ENCODE assay signal across 9 mouse cellular contexts in genomic region chr17:57166800-57167791, GRCm38 (mm10). TPM values are rescaled to one million over a fixed set of nuclear protein-coding genes. Genes with fewer than 3 reads are reported as not detected.
A peak's percentile ranks its signal among the peaks of the same experiment; 100 is the strongest.
DNase-seq lines count a peak whose midpoint lies in the region; ATAC-seq and TF ChIP-seq lines count a peak whose summit lies in the region.
"Had no signal": no experiment of that assay in that cellular context is flagged by ENCODE, and none has a peak within 500 bp of the region (broad histone marks: within the 10 kb centered on the region; RNA-seq: fewer than 3 reads in every experiment).

No protein-coding gene starts in this region.

- H3K79me2 ChIP-seq in CH12.LX (replicated peaks; ENCODE audit: control insufficient read depth, extremely low read depth, insufficient read depth, poor library complexity, severe bottlenecking) = no peaks in the 10 kb centered on the region

- H3K36me3 ChIP-seq in CH12.LX (replicated peaks in 1 of 2; ENCODE audit: control insufficient read depth in 1 of 2, insufficient read depth in 1 of 2, low read length in 1 of 2) = peaks cover 4 to 6% of the 10 kb centered on the region in 2 experiments
- no peaks in the 10 kb centered on the region for H3K36me3 ChIP-seq in forebrain, embryonic 12.5 days (replicated peaks)
- H3K36me3 ChIP-seq in heart, postnatal 0 days (replicated peaks; ENCODE audit: control insufficient read depth, insufficient read depth, low read length) = no peaks in the 10 kb centered on the region
- H3K36me3 ChIP-seq in liver, embryonic 16.5 days (ENCODE audit: control insufficient read depth, insufficient read depth) = no peaks in the 10 kb centered on the region
- H3K36me3 ChIP-seq in neural tube, embryonic 14.5 days (ENCODE audit: control insufficient read depth, insufficient read depth, low read length) = no peaks in the 10 kb centered on the region
- no peaks in the 10 kb centered on the region for H3K36me3 ChIP-seq in testis, adult 2 months (ENCODE audit: control insufficient read depth, insufficient read depth, low read length)
- H3K36me3 ChIP-seq: limb, embryonic 15.5 days had no signal

- peak; percentile 9; the same call in 1 of the 2 replicates for TF ChIP-seq EP300 in CH12.LX (IDR thresholded peaks at IDR 0.05; ENCODE audit: low read length)
- TF ChIP-seq EP300 in heart, postnatal 0 days (IDR thresholded peaks at IDR 0.05; ENCODE audit: low read depth) = no peak

- in situ Hi-C loops in CH12.LX (cut with MboI; ENCODE audit: low pct_ligation_motif_present, low pct_unique_long_range_greater_than_20kb, low sequenced_read_pairs) = loop anchor here (5.0 kb wide), 1 partner anchor 70 kb away; no protein-coding TSS in a partner anchor

- H3K4me1 ChIP-seq in CH12.LX (ENCODE audit: control insufficient read depth in 1 of 2, insufficient read depth in 2 of 2) = peaks cover 10 to 37% of the 10 kb centered on the region in 2 experiments
- peaks cover 5% of the 10 kb centered on the region; the same call in 1 of the 2 replicates for H3K4me1 ChIP-seq in forebrain, embryonic 12.5 days
- no peaks in the 10 kb centered on the region for H3K4me1 ChIP-seq in heart, postnatal 0 days (ENCODE audit: control insufficient read depth, insufficient read depth)
- no peaks in the 10 kb centered on the region for H3K4me1 ChIP-seq in liver, embryonic 16.5 days (ENCODE audit: control insufficient read depth, low read depth, low read length)
- H3K4me1 ChIP-seq in neural tube, embryonic 14.5 days (ENCODE audit: control insufficient read depth, insufficient read depth, low read length) = no peaks in the 10 kb centered on the region
- peaks cover 2% of the 10 kb centered on the region; the same call in 1 of the 2 replicates for H3K4me1 ChIP-seq in testis, adult 2 months (ENCODE audit: control insufficient read depth, insufficient read depth, low read length)
- H3K4me1 ChIP-seq: limb, embryonic 15.5 days had no signal

- no peak overlapping the region for H3K4me2 ChIP-seq in CH12.LX (ENCODE audit: insufficient read depth, low read depth, poor library complexity, severe bottlenecking)
- peak overlapping the region; percentile 17; the same call in 1 of the 2 replicates for H3K4me2 ChIP-seq in forebrain, embryonic 12.5 days
- no peak overlapping the region for H3K4me2 ChIP-seq in heart, postnatal 0 days (ENCODE audit: low read depth, low read length)
- H3K4me2 ChIP-seq in liver, embryonic 16.5 days (ENCODE audit: low read depth, low read length) = no peak overlapping the region
- H3K4me2 ChIP-seq in neural tube, embryonic 14.5 days (ENCODE audit: low read depth, low read length) = no peak overlapping the region
- H3K4me2 ChIP-seq: limb, embryonic 15.5 days had no signal

- peak; percentile 95 for TF ChIP-seq RAD21 in CH12.LX (IDR thresholded peaks at IDR 0.05; ENCODE audit: low read depth, low read length)

- no peaks in the 10 kb centered on the region for H3K27me3 ChIP-seq in CH12.LX (replicated peaks)
- 0 out of 2 replicates have a peak, but pooled peaks cover 3% of the 10 kb centered on the region for H3K27me3 ChIP-seq in forebrain, embryonic 12.5 days
- H3K27me3 ChIP-seq in heart, postnatal 0 days (ENCODE audit: control insufficient read depth, insufficient read depth, low read length) = no peaks in the 10 kb centered on the region
- H3K27me3 ChIP-seq in liver, embryonic 16.5 days (ENCODE audit: control insufficient read depth, insufficient read depth, low read depth, low read length) = no peaks in the 10 kb centered on the region
- H3K27me3 ChIP-seq in neural tube, embryonic 14.5 days (ENCODE audit: control insufficient read depth, insufficient read depth, low read length) = no peaks in the 10 kb centered on the region
- no peaks in the 10 kb centered on the region for H3K27me3 ChIP-seq in testis, adult 2 months (ENCODE audit: control insufficient read depth, insufficient read depth, low read length)
- H3K27me3 ChIP-seq: limb, embryonic 15.5 days had no signal

- peak; percentile 84 for ATAC-seq in forebrain, embryonic 12.5 days (ENCODE audit: low FRiP score)
- ATAC-seq in heart, postnatal 0 days (ENCODE audit: insufficient read depth, low read depth) = peak; percentile 80
- ATAC-seq in liver, embryonic 16.5 days (ENCODE audit: low read depth) = peak; percentile 41; the same call in 1 of the 2 replicates
- peak; percentile 88 for ATAC-seq in neural tube, embryonic 14.5 days (ENCODE audit: low read depth)

- H3K27ac ChIP-seq in CH12.LX (ENCODE audit: insufficient read depth, low read depth) = no peak overlapping the region
- no peak overlapping the region for H3K27ac ChIP-seq in forebrain, embryonic 12.5 days
- no peak overlapping the region for H3K27ac ChIP-seq in heart, postnatal 0 days (ENCODE audit: low read depth)
- no peak overlapping the region for H3K27ac ChIP-seq in liver, embryonic 16.5 days (ENCODE audit: low read length)
- H3K27ac ChIP-seq in neural tube, embryonic 14.5 days (ENCODE audit: low read depth, low read length) = no peak overlapping the region
- H3K27ac ChIP-seq in testis, adult 2 months (ENCODE audit: control insufficient read depth, insufficient read depth, low read depth, low read length) = no peak overlapping the region
- H3K27ac ChIP-seq: limb, embryonic 15.5 days had no signal

- dilution Hi-C loops in CH12.LX (cut with MboI; ENCODE audit: extremely low pct_ligation_motif_present, extremely low pct_unique_long_range_greater_than_20kb, low sequenced_read_pairs) = no loop called here

- H3K9ac ChIP-seq in CH12.LX (ENCODE audit: insufficient read depth, low read depth) = no peak overlapping the region
- H3K9ac ChIP-seq in forebrain, embryonic 12.5 days = no peak overlapping the region
- H3K9ac ChIP-seq in heart, postnatal 0 days (replicated peaks; ENCODE audit: low read depth, low read length) = no peak overlapping the region
- no peak overlapping the region for H3K9ac ChIP-seq in liver, embryonic 16.5 days (ENCODE audit: low read depth, low read length)
- H3K9ac ChIP-seq in neural tube, embryonic 14.5 days (replicated peaks; ENCODE audit: low read depth, low read length) = no peak overlapping the region
- H3K9ac ChIP-seq: limb, embryonic 15.5 days had no signal

- no peak for TF ChIP-seq POLR2A in CH12.LX (IDR thresholded peaks at IDR 0.05; ENCODE audit: low read depth, low read length)
- TF ChIP-seq POLR2A in testis, adult 2 months (IDR thresholded peaks at IDR 0.05; ENCODE audit: control insufficient read depth, low read depth, low read length) = no peak

- H3K9me3 ChIP-seq in CH12.LX (replicated peaks; ENCODE audit: low read length) = peaks cover 2% of the 10 kb centered on the region
- no peaks in the 10 kb centered on the region for H3K9me3 ChIP-seq in forebrain, embryonic 12.5 days
- 0 out of 2 replicates have a peak, but pooled peaks cover 5% of the 10 kb centered on the region for H3K9me3 ChIP-seq in heart, postnatal 0 days (replicated peaks; ENCODE audit: control insufficient read depth, low read length)
- H3K9me3 ChIP-seq in liver, embryonic 16.5 days (replicated peaks; ENCODE audit: control insufficient read depth, low read length) = no peaks in the 10 kb centered on the region
- H3K9me3 ChIP-seq in neural tube, embryonic 14.5 days (ENCODE audit: control insufficient read depth, low read length) = no peaks in the 10 kb centered on the region
- H3K9me3 ChIP-seq: limb, embryonic 15.5 days had no signal

- DNase-seq in CH12.LX (ENCODE audit: extremely low read depth) = peak; percentile 75
- peak; percentile 54 for DNase-seq in c-Kit-positive CD71-positive TER-119-negative erythroid progenitor cells, embryonic 14.5 days (ENCODE audit: low read depth)
- DNase-seq in heart, postnatal 0 days (ENCODE audit: low spot score) = peak; percentile 69
- DNase-seq in kidney, postnatal 36 days = peak; percentile 84 to 97

- peak; percentile 41 to 94 for TF ChIP-seq CTCF in CH12.LX (conservative IDR thresholded peaks at IDR 0.05 in 1 of 2, IDR thresholded peaks at IDR 0.05 in 1 of 2; ENCODE audit: low read depth in 2 of 2, low read length in 2 of 2)
- peak; percentile 87 for TF ChIP-seq CTCF in heart, postnatal 0 days (IDR thresholded peaks at IDR 0.05; ENCODE audit: low read depth)
- TF ChIP-seq CTCF in testis, adult 2 months (IDR thresholded peaks at IDR 0.05; ENCODE audit: control insufficient read depth, insufficient read depth, insufficient replicate concordance, low read depth, low read length) = peak; percentile 91; the same call in 1 of the 2 replicates

- whole genome bisulfite sequencing in forebrain, embryonic 12.5 days = 9% methylated on average over 11 of the region's 11 CpGs
- whole genome bisulfite sequencing in heart, postnatal 0 days = 19% methylated on average over 10 of the region's 11 CpGs
- WGBS in liver, embryonic 16.5 days (ENCODE audit: insufficient replicate concordance) = 14% methylated on average over 11 of the region's 11 CpGs
- 12% methylated on average over 11 of the region's 11 CpGs for WGBS in neural tube, embryonic 14.5 days

- H3K4me3 ChIP-seq in CH12.LX (replicated peaks in 1 of 3; ENCODE audit: low read depth in 2 of 3, low read length in 2 of 3, poor library complexity in 1 of 3) = no peak overlapping the region
- H3K4me3 ChIP-seq in forebrain, embryonic 12.5 days (replicated peaks) = no peak overlapping the region
- no peak overlapping the region for H3K4me3 ChIP-seq in heart, postnatal 0 days (ENCODE audit: low read depth, low read length)
- H3K4me3 ChIP-seq in liver, embryonic 16.5 days (ENCODE audit: low read depth, low read length) = no peak overlapping the region
- H3K4me3 ChIP-seq in neural tube, embryonic 14.5 days (ENCODE audit: low read depth, low read length) = no peak overlapping the region
- H3K4me3 ChIP-seq in testis, adult 2 months (ENCODE audit: control insufficient read depth, low read depth, low read length) = no peak overlapping the region
- H3K4me3 ChIP-seq: limb, embryonic 15.5 days had no signal

RNA-seq across cellular contexts. Expression of gene Cd70, which starts 17.5 kb away (rescaled TPM):
- total RNA-seq in CH12.LX (2012; rRNA removed) (483 and 965 TPM in 2 replicates), CH12.LX (2014; rRNA removed) (261 and 321 TPM in 2 replicates)
- 121 and 137 TPM in 2 replicates for polyA plus RNA-seq in CH12.LX (2012; ENCODE audit: insufficient read length, low read depth)
- polyA plus RNA-seq in forebrain, embryonic 12.5 days (2016; fragmentation: Nextera tagmentation; extraction: Ambion mirVana) = not detected in 2 replicates
- not detected in 2 replicates for total RNA-seq in heart, postnatal 0 days (2014; rRNA removed; ENCODE audit: low replicate concordance)
- not detected in 2 replicates for polyA plus RNA-seq in heart, postnatal 0 days (2015; fragmentation: Nextera tagmentation; extraction: Ambion mirVana)
- not detected in 2 replicates for polyA plus RNA-seq in liver, embryonic 16.5 days (2015; fragmentation: Nextera tagmentation; extraction: Ambion mirVana)
- polyA plus RNA-seq in neural tube, embryonic 14.5 days (2014; fragmentation: Nextera tagmentation; extraction: Ambion mirVana) = 0.44 and 2.3 TPM in 2 replicates
- not detected in 2 replicates for polyA plus RNA-seq in testis, adult 2 months (2012; rRNA removed)
- polyA plus RNA-seq: limb, embryonic 15.5 days had no signal

RNA-seq across cellular contexts. Expression of gene Tnfsf14, which starts 26.9 kb away (rescaled TPM):
- 14.6 and 18.1 TPM in 2 replicates for total RNA-seq in CH12.LX (2012; rRNA removed)
- 13.6 and 15.4 TPM in 2 replicates for total RNA-seq in CH12.LX (2014; rRNA removed)
- polyA plus RNA-seq in CH12.LX (2012; ENCODE audit: insufficient read length, low read depth) = 10.6 and 12.7 TPM in 2 replicates
- 0.13 TPM in 1 of 2 replicates, not detected in the other for polyA plus RNA-seq in forebrain, embryonic 12.5 days (2016; fragmentation: Nextera tagmentation; extraction: Ambion mirVana)
- not detected in 2 replicates for total RNA-seq in heart, postnatal 0 days (2014; rRNA removed; ENCODE audit: low replicate concordance)
- not detected in 2 replicates for polyA plus RNA-seq in heart, postnatal 0 days (2015; fragmentation: Nextera tagmentation; extraction: Ambion mirVana)
- polyA plus RNA-seq in liver, embryonic 16.5 days (2015; fragmentation: Nextera tagmentation; extraction: Ambion mirVana) = 1.3 and 1.4 TPM in 2 replicates
- polyA plus RNA-seq in neural tube, embryonic 14.5 days (2014; fragmentation: Nextera tagmentation; extraction: Ambion mirVana) = not detected in 2 replicates
- polyA plus RNA-seq in testis, adult 2 months (2012; rRNA removed) = not detected in 2 replicates

Comparison
In these comparisons a context has a peak if more than half of its experiments do, and no peak if none do; other contexts are left out.
1. RNA of gene Cd70, which starts 17.5 kb away (polyA plus RNA-seq): 121 to 137 TPM in CH12.LX; 0.44 to 2.3 TPM in neural tube, embryonic 14.5 days, not detected in forebrain, embryonic 12.5 days, not detected in heart, postnatal 0 days, not detected in liver, embryonic 16.5 days and not detected in testis, adult 2 months; every median in the first group is over 10 times any median in the second.
2. Peak in every context shown above with its lines, with median percentiles within 50 percentile points of each other: DNase-seq, CTCF ChIP-seq and ATAC-seq.